Comparison of ENCODE assay signal across 8 mouse cellular contexts in genomic region chr11:87662822-87663221, GRCm38 (mm10). TPM values are rescaled to one million over a fixed set of nuclear protein-coding genes. Genes with fewer than 3 reads are reported as not detected.
DNase-seq lines count a peak whose midpoint lies in the region; ATAC-seq and TF ChIP-seq lines count a peak whose summit lies in the region.

No protein-coding gene starts in this region.

- 11% methylated on average over 14 of the region's 14 CpGs for WGBS in lung, postnatal 0 days
- 13% methylated on average over 14 of the region's 14 CpGs for WGBS in forebrain, embryonic 10.5 days
- 15% methylated on average over 14 of the region's 14 CpGs for WGBS in limb, embryonic 10.5 days
- WGBS in olfactory bulb, adult 2 months, result 5% methylated on average over 14 of the region's 14 CpGs

- peak overlapping the region; percentile 54 for H3K4me2 ChIP-seq in lung, postnatal 0 days (replicated peaks; ENCODE audit: low read depth, low read length)

- peak overlapping the region; percentile 43 for H3K9ac ChIP-seq in lung, postnatal 0 days (replicated peaks; ENCODE audit: low read depth)

- TF ChIP-seq EP300 in lung, postnatal 0 days (IDR thresholded peaks at IDR 0.05), result 0 out of 2 replicates have a peak, but pooled peaks have one; percentile 7

- no peak for TF ChIP-seq CTCF in lung, postnatal 0 days (IDR thresholded peaks at IDR 0.05)
- no peak for TF ChIP-seq CTCF in olfactory bulb, adult 2 months (IDR thresholded peaks at IDR 0.05; ENCODE audit: insufficient read depth, low read depth, low read length)

- ATAC-seq in lung, postnatal 0 days, result no peak
- no peak for ATAC-seq in cerebellum, adult (ENCODE audit: insufficient number of reproducible peaks, low FRiP score, low TSS enrichment)

- no peaks in the 10 kb centered on the region for H3K36me3 ChIP-seq in lung, postnatal 0 days (ENCODE audit: insufficient read depth, low read length)
- H3K36me3 ChIP-seq in forebrain, embryonic 10.5 days (replicated peaks), result no peaks in the 10 kb centered on the region
- H3K36me3 ChIP-seq in limb, embryonic 10.5 days, result no peaks in the 10 kb centered on the region

- no peak for DNase-seq in lung, postnatal 0 days (ENCODE audit: low spot score)
- no peak for DNase-seq in lung, adult 18-20 months
- DNase-seq in forebrain, embryonic 10.5 days (ENCODE audit: extremely low spot score, low spot score), result no peak
- no peak for DNase-seq in limb, embryonic 10.5 days (ENCODE audit: low spot score)
- no peak for DNase-seq in embryo, embryonic 10 days (ENCODE audit: low spot score)
- no peak for DNase-seq in thymus, postnatal 36 days

- peak overlapping the region; percentile 76 for H3K27ac ChIP-seq in lung, postnatal 0 days (ENCODE audit: low read length)
- H3K27ac ChIP-seq in forebrain, embryonic 10.5 days, result no peak overlapping the region
- no peak overlapping the region for H3K27ac ChIP-seq in limb, embryonic 10.5 days
- no peak overlapping the region for H3K27ac ChIP-seq in olfactory bulb, adult 2 months (ENCODE audit: insufficient read depth, low read depth, low read length)

- H3K4me1 ChIP-seq in lung, postnatal 0 days (ENCODE audit: insufficient read depth, low read depth, low read length), result no peaks in the 10 kb centered on the region
- H3K4me1 ChIP-seq in forebrain, embryonic 10.5 days, result peaks cover 8% of the 10 kb centered on the region
- H3K4me1 ChIP-seq in limb, embryonic 10.5 days, result no peaks in the 10 kb centered on the region
- peaks cover 6% of the 10 kb centered on the region; the same call in 1 of the 2 replicates for H3K4me1 ChIP-seq in olfactory bulb, adult 2 months (ENCODE audit: control insufficient read depth, insufficient read depth, low read length)

- no peak for TF ChIP-seq POLR2A in olfactory bulb, adult 2 months (IDR thresholded peaks at IDR 0.05; ENCODE audit: insufficient read depth, low read depth, low read length)

- no peaks in the 10 kb centered on the region for H3K27me3 ChIP-seq in lung, postnatal 0 days (replicated peaks; ENCODE audit: insufficient read depth, low read length)
- H3K27me3 ChIP-seq in forebrain, embryonic 10.5 days (ENCODE audit: poor library complexity, severe bottlenecking), result peaks cover 26% of the 10 kb centered on the region
- H3K27me3 ChIP-seq in limb, embryonic 10.5 days (ENCODE audit: low read depth, poor library complexity, severe bottlenecking), result peaks cover 25% of the 10 kb centered on the region

- H3K9me3 ChIP-seq in lung, postnatal 0 days (ENCODE audit: low read length), result no peaks in the 10 kb centered on the region
- no peaks in the 10 kb centered on the region for H3K9me3 ChIP-seq in forebrain, embryonic 10.5 days
- no peaks in the 10 kb centered on the region for H3K9me3 ChIP-seq in limb, embryonic 10.5 days (replicated peaks)

- H3K4me3 ChIP-seq in lung, postnatal 0 days (ENCODE audit: low read depth, low read length), result peak overlapping the region; percentile 42
- H3K4me3 ChIP-seq in forebrain, embryonic 10.5 days, result peak overlapping the region; percentile 47
- peak overlapping the region; percentile 49 for H3K4me3 ChIP-seq in limb, embryonic 10.5 days
- peak overlapping the region; percentile 46; the same call in 1 of the 2 replicates for H3K4me3 ChIP-seq in olfactory bulb, adult 2 months (ENCODE audit: insufficient read depth, low read depth, low read length)

RNA-seq across cellular contexts. Expression of gene Rnf43, which starts 0.3 kb away (rescaled TPM):
- polyA plus RNA-seq in lung, postnatal 0 days (2015; fragmentation: Nextera tagmentation; extraction: Ambion mirVana), result 4.6 and 6.6 TPM in 2 replicates
- polyA plus RNA-seq in forebrain, embryonic 10.5 days (2016; fragmentation: Nextera tagmentation; extraction: Ambion mirVana), result 1.1 and 1.9 TPM in 2 replicates
- 1.9 and 2.2 TPM in 2 replicates for polyA plus RNA-seq in limb, embryonic 10.5 days (2016; fragmentation: Nextera tagmentation; extraction: Ambion mirVana)
- not detected in 2 replicates for polyA plus RNA-seq in olfactory bulb, adult 2 months (2012; ENCODE audit: insufficient read depth, insufficient read length, low replicate concordance, missing spikeins)

RNA-seq across cellular contexts. Expression of gene Hsf5, which starts 45.9 kb away (rescaled TPM):
- polyA plus RNA-seq in lung, postnatal 0 days (2015; fragmentation: Nextera tagmentation; extraction: Ambion mirVana), result 0.05 and 0.11 TPM in 2 replicates
- 0.31 and 0.38 TPM in 2 replicates for polyA plus RNA-seq in forebrain, embryonic 10.5 days (2016; fragmentation: Nextera tagmentation; extraction: Ambion mirVana)
- polyA plus RNA-seq in limb, embryonic 10.5 days (2016; fragmentation: Nextera tagmentation; extraction: Ambion mirVana), result 0.26 and 0.34 TPM in 2 replicates
- not detected in 2 replicates for polyA plus RNA-seq in olfactory bulb, adult 2 months (2012; ENCODE audit: insufficient read depth, insufficient read length, low replicate concordance, missing spikeins)
